19 mouse cellular contexts compared by ENCODE assay signal in the genomic region with DNA sequence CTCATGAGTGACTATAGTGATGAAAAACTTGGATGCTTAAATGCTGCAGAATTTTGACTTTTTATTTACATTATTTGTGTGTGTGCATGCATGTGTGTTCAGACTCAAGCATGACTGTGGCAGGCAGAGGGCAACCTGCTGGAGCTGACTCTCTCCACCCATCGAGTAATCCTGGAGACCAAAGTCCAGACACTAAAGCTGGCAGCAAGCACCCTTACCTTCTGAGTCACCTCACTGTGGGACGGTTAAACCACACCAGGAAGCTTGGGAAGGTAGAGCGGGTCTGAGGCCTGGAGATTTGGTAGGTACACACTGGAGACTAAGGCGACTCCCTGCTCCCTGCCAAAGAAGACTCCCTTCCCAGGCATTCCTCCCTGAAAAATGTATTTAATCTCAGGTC. TPM values are rescaled to one million over a fixed set of nuclear protein-coding genes. Genes with fewer than 3 reads are reported as not detected.
DNase-seq lines count a peak whose midpoint lies in the region; ATAC-seq and TF ChIP-seq lines count a peak whose summit lies in the region.
"Had no signal": no experiment of that assay in that cellular context is flagged by ENCODE, and none has a peak within 500 bp of the region (broad histone marks: within the 10 kb centered on the region; RNA-seq: fewer than 3 reads in every experiment).

No protein-coding gene starts in this region.

- H3K4me3 ChIP-seq in kidney, embryonic 15.5 days (replicated peaks), result no peak overlapping the region
- H3K4me3 ChIP-seq in small intestine, adult 2 months (ENCODE audit: low read depth, low read length), result no peak overlapping the region
- no peak overlapping the region for H3K4me3 ChIP-seq in hindbrain, embryonic 13.5 days
- H3K4me3 ChIP-seq: forebrain, embryonic 12.5 days; hindbrain, embryonic 15.5 days had no signal

- H3K27ac ChIP-seq in kidney, embryonic 15.5 days, result no peak overlapping the region
- peak overlapping the region; percentile 84 for H3K27ac ChIP-seq in small intestine, adult 2 months (ENCODE audit: insufficient read depth, low read depth, low read length)
- no peak overlapping the region for H3K27ac ChIP-seq in hindbrain, embryonic 13.5 days
- H3K27ac ChIP-seq: forebrain, embryonic 12.5 days; hindbrain, embryonic 15.5 days had no signal

- peaks cover 11% of the 10 kb centered on the region for H3K36me3 ChIP-seq in kidney, embryonic 15.5 days
- no peaks in the 10 kb centered on the region for H3K36me3 ChIP-seq in small intestine, adult 2 months (ENCODE audit: control insufficient read depth, insufficient read depth, low read length)
- H3K36me3 ChIP-seq in hindbrain, embryonic 13.5 days, result peaks cover 20% of the 10 kb centered on the region

- TF ChIP-seq CTCF in small intestine, adult 2 months (IDR thresholded peaks at IDR 0.05; ENCODE audit: extremely low read depth, insufficient read length, insufficient replicate concordance, low read depth, low read length), result no peak

- no peaks in the 10 kb centered on the region for H3K4me1 ChIP-seq in kidney, embryonic 15.5 days
- H3K4me1 ChIP-seq in small intestine, adult 2 months (ENCODE audit: control insufficient read depth, insufficient read depth, insufficient read length, low read length), result peaks cover 6% of the 10 kb centered on the region
- no peaks in the 10 kb centered on the region for H3K4me1 ChIP-seq in hindbrain, embryonic 13.5 days (replicated peaks)
- H3K4me1 ChIP-seq: forebrain, embryonic 12.5 days; hindbrain, embryonic 15.5 days had no signal

- 82% methylated on average over 4 of the region's 4 CpGs for WGBS in kidney, embryonic 15.5 days
- 44% methylated on average over 4 of the region's 4 CpGs for WGBS in small intestine, adult 2 months
- 97% methylated on average over 4 of the region's 4 CpGs for WGBS in hindbrain, embryonic 13.5 days

- TF ChIP-seq POLR2A in small intestine, adult 2 months (IDR thresholded peaks at IDR 0.05; ENCODE audit: low read depth, low read length), result no peak

- no peaks in the 10 kb centered on the region for H3K27me3 ChIP-seq in kidney, embryonic 15.5 days
- no peaks in the 10 kb centered on the region for H3K27me3 ChIP-seq in small intestine, adult 2 months (ENCODE audit: control insufficient read depth, insufficient read depth, low read length)
- H3K27me3 ChIP-seq in hindbrain, embryonic 13.5 days, result no peaks in the 10 kb centered on the region
- H3K27me3 ChIP-seq: forebrain, embryonic 12.5 days; hindbrain, embryonic 15.5 days had no signal

- H3K4me2 ChIP-seq in kidney, embryonic 15.5 days, result no peak overlapping the region
- no peak overlapping the region for H3K4me2 ChIP-seq in hindbrain, embryonic 13.5 days
- H3K4me2 ChIP-seq: forebrain, embryonic 12.5 days; heart, embryonic 11.5 days; hindbrain, embryonic 15.5 days had no signal

- H3K9me3 ChIP-seq in kidney, embryonic 15.5 days (replicated peaks), result 0 out of 2 replicates have a peak, but pooled peaks cover 2% of the 10 kb centered on the region
- H3K9me3 ChIP-seq in hindbrain, embryonic 13.5 days, result no peaks in the 10 kb centered on the region
- H3K9me3 ChIP-seq: hindbrain, embryonic 15.5 days had no signal

- no peak overlapping the region for H3K9ac ChIP-seq in kidney, embryonic 15.5 days
- no peak overlapping the region for H3K9ac ChIP-seq in hindbrain, embryonic 13.5 days
- H3K9ac ChIP-seq: forebrain, embryonic 12.5 days; hindbrain, embryonic 15.5 days had no signal

- ATAC-seq in kidney, embryonic 15.5 days (replicated peaks; ENCODE audit: low FRiP score), result no peak
- ATAC-seq in hindbrain, embryonic 13.5 days (ENCODE audit: low FRiP score), result no peak

- DNase-seq in kidney, adult 18-20 months, result peak; percentile 38
- peak; percentile 40 for DNase-seq in ES-CJ7 (ENCODE audit: low read depth, low spot score)
- peak; percentile 42 to 50 for DNase-seq in kidney, adult 8-10 months
- no peak for DNase-seq in layer of hippocampus, adult 9-10 months (ENCODE audit: low spot score)
- no peak for DNase-seq in cerebellum, postnatal 10 days
- DNase-seq: B cell, adult 2 months; cerebellum, postnatal 14 days; embryo, embryonic 11 days; gastrocnemius, postnatal 25 days; heart, postnatal 14 days; lung, adult 2 months; lung, postnatal 36 days; thymus, adult 2 months had no signal

RNA-seq across cellular contexts. Expression of a gene that starts 38.0 kb away (rescaled TPM):
- polyA plus RNA-seq in kidney, embryonic 15.5 days (2015; fragmentation: Nextera tagmentation; extraction: Ambion mirVana), result 58.8 and 59.4 TPM in 2 replicates
- 4.4 and 8.4 TPM in 2 replicates for polyA plus RNA-seq in small intestine, adult 2 months (2012; rRNA removed)
- 67.3 and 69.3 TPM in 2 replicates for polyA plus RNA-seq in hindbrain, embryonic 13.5 days (2015; fragmentation: Nextera tagmentation; extraction: Ambion mirVana)

Comparison
In these comparisons a context has a peak if more than half of its experiments do, and no peak if none do; other contexts are left out.
1. DNase-seq: peak in kidney, adult 18-20 months (single experiment), ES-CJ7 (single experiment) and kidney, adult 8-10 months (2 of 2); none in layer of hippocampus, adult 9-10 months (single experiment) and cerebellum, postnatal 10 days (0 of 2).